Mouse (Mus musculus): ENCODE results near the gene Erf.
A peak's percentile ranks its signal among the peaks of the same experiment; 100 is the strongest.

Erf gene

DNA sequence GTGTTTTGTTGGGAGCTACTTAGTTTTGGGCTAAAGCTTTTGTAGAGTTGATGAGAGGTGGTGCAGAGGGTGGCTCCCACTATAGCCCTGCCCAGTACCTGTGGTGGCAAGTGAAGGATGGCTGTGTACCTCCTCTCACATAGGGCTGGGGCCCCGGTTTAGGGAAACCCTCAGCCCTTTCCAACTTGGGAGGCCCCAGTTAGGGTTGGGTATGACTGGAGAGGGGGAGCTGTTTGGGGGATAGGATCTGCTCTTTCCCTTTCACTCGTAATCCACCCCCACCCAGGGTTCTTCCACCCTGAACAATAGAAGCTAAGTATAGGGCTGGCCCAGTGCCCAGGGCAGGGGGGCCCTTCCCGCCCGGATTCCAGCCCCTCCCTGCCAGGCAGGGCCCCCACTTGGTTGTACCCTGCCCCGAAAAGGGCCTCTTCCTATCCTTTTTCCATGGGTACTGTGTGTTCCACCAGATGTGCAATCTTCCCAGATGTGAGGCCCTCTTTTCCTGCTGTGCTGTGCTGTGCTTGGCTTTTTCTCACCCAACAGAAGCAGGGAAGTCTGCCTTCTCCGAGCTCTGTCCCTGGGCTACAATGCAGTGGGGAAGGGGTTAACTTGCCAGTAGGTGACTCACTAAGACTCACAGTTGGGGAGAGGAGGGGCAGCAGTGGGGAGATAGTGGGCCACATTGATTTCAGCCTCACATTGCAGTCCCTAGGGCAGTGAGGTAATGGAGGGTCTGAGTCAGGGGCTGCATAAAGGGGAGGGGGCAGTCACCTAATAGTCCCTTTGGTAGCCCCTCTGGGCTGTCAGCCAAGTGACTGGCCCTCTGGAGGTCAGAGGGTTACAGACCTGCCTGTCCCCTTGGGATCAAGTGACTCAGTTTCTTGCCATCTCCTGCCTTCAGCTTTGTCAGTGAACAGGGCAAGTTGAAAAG, 29.6 kb upstream of the Erf start:
- DNase-seq, result peak; percentile 57 to 58

DNA sequence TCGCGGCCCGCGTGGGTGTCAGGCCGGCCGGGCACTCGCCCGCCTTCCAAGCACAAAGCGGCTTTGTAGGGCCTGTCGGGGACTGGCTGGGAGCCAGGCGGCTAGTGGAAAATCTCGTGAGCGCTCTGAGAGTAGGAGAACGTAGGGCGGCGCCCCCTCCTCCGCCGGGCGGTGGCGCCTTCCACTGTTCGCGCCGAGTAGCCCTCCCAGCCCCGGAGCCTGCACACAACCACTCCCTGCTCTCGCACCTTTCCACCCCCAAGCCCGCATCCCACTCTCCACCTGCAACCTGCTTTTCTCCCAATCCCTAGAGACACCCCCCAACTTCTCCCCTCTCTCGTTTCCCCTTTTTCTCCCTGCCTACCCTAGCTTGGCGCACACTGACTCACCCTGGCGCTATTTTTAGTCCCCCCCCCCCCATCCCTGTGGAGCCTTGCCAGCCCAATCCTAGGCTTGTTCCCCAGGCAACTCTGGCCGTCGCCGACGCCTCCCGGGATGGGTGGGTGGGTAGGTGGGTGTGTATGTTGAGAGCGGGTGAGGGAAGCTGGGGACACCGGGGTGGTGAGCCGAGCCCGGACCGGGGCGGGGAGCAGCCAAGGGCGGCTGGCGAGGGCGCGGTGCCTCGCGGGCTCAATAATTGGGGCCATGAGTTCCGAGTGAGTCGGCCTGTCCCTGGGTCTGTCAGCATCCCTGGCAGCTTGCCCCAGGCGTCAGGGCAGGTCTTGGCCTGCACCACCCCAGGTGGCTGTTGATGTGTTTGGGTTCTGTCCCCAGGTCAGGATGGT, 28.7 kb upstream of the Erf start:
- peak; percentile 96 to 97 for DNase-seq

DNA sequence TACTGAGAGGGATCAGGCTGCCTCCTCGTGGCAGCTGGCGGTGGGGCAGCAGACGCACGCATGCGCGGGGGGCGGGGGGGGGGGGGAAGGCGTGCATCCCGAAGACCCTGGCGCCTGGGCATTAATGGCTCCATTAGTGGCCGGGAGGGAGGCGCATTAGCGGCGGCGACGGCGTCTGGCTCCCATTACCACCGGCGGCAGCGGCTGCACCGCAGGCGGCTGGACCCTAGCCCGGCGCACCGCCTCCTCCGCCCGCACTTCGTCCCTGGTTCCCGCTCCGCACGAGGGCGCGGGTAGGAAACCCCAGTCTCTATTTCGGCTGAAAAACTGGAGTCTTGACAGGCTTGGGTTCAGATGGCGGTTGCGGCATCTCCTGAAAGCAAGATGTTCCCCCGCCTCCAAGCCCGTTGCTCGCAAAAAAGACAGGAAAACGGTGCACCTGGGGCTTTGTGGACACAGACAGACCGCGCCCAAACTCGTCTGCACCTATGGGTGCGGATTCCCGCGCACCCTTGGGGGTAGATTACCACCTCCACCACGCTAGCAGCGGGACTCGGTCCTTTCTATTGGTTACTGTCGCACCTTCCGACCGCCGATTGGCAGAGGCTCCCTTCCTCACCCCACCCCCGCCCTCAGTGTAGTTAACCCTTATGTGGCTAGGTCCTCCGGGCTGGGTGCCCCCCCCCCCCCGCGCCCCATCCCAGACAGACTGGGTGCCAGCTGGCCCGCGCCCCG, 27.9 kb upstream of the Erf start:
- peak; percentile 90 to 91 for DNase-seq

GRCm38 (mm10) chr7:25277998-25278340, 27.4 kb upstream of the Erf start:
- DNase-seq, result no peak

DNA sequence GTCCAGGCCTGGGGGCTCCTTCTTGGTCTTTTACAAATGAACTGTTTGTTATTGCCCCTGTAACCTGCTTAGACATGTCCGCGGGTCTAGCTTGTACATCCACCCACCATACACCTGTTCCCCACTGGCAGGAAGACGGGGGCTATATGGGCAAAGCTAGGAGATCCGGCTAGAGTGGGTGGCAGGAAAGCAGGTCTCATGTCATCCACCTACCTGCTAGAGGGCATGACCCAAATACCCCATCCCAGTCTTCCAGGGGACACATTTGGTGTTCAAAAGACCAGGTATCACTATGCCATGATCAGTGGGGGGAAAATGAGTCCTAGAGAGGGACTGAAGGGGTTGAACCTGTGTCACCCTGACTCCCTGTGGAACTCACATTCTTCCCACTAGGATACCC, 26.8 kb upstream of the Erf start:
- no peak for DNase-seq

- peak in 1 of 2 experiments; percentile 17 for DNase-seq
These were observed 25.2 kb upstream of the Erf start for GRCm38 (mm10) chr7:25275555-25276298.

- no peak for DNase-seq
These were observed 24.4 kb upstream of the Erf start for GRCm38 (mm10) chr7:25274996-25275395.

DNA sequence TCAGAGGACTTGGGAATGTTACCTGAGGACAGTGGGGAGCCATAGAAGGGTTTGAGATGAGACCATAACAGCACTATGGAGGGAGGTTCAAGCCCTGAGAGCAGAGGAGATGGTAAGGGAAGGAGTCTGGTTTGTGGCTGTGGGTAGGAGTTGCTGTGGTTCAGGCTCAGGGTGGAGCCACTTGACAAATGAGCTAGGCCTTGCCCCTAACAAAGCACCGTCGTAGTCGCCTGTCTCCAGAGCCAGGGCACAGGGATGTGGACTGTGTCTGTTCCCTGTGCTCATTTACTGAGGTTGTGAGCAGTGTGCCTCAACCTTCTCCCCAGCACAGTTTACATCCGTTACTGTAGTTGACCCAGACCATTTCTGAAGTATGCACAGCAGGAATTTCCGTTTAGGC, 24.0 kb upstream of the Erf start:
- no peak for DNase-seq

GRCm38 (mm10) chr7:25273259-25274241, 23.0 kb upstream of the Erf start:
- peak; percentile 34 to 37 for DNase-seq

- DNase-seq, result peak in 1 of 2 experiments; percentile 30
These were observed 22.1 kb upstream of the Erf start for GRCm38 (mm10) chr7:25272445-25273258.

DNA sequence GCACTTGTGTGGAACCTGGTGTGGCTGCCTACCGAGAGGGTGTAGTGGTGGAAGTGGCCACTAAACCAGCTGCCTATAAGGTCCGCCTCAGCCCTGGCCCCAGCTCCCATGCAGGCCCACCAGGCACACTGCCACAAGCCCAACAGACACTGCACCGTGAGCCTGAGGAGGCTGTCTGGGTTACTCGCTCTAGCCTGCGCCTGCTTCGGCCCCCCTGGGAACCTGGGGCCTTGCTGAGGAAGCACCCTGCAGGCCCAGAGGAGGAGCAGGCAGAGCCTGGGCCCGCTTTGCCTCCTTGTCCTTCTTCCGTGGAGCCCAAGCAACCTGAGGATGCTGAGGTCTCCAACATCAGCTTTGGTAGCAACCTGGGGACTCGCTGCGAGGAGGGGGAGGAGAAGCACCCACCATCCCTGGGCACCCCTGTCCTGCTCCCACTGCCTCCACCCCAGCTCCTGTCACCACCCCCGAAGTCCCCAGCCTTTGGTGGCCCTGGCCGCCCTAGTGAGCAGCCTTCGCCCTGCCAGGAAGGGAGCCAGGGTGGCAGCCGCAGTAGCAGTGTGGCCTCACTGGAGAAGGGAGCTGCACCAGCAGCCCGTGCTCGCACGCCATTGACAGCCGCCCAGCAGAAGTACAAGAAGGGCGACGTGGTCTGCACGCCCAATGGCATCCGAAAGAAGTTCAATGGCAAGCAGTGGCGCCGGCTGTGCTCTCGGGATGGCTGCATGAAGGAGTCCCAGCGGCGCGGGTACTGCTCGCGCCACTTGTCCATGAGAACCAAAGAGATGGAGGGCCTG, 21.3 kb upstream of the Erf start:
- DNase-seq, result peak in 1 of 2 experiments; percentile 13

- DNase-seq, result peak in 1 of 2 experiments; percentile 31
These were observed 20.4 kb upstream of the Erf start for GRCm38 (mm10) chr7:25270652-25271633.

GRCm38 (mm10) chr7:25269545-25270271, 19.1 kb upstream of the Erf start:
- DNase-seq, result peak in 1 of 2 experiments; percentile 15

- DNase-seq, result peak; percentile 23 to 36
These were observed 18.5 kb upstream of the Erf start for GRCm38 (mm10) chr7:25269029-25269428.

DNA sequence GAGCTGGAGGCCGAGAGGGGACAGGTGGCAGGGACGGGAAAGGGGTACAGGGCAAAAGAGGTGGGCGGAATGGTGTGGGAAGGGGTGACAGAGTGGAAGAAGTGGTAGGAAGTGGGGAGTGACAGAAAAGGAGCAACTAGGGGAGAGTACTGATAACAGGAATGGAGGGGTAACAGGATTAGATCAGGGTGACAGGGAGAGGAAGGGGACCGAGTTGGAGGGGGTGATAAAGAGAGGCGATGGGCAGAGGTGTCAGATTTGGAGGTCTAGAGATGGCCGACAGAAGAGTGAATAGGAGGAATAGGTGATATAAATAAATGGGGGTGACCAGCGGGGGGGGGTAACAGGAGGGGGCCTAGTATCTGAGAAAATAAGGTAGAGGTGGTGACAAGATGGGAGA, 18.0 kb upstream of the Erf start:
- DNase-seq, result no peak

GRCm38 (mm10) chr7:25267751-25268463, 17.3 kb upstream of the Erf start:
- DNase-seq, result peak; percentile 99 to 100
